Mouse (Mus musculus) adrenal gland, adult (tissue): Measurements from ENCODE around the gene Il13ra2.
A peak's percentile ranks its signal among the peaks of the same experiment; 100 is the strongest.
"Not testable (repeated sequence)": the region's sequence is repeated elsewhere in the genome, so short reads cannot be mapped to it uniquely, and the experiment has no call there.

Source experiments
- DNase-seq, 2 experiments: peaks; one replicate each; pipeline ENCODE4 v3.0.0; 2022 to 2023; ENCODE audit warnings: low spot score in 1 of 2; ENCODE audit not compliant: inconsistent age in 2 of 2

The Il13ra2 gene

DNA sequence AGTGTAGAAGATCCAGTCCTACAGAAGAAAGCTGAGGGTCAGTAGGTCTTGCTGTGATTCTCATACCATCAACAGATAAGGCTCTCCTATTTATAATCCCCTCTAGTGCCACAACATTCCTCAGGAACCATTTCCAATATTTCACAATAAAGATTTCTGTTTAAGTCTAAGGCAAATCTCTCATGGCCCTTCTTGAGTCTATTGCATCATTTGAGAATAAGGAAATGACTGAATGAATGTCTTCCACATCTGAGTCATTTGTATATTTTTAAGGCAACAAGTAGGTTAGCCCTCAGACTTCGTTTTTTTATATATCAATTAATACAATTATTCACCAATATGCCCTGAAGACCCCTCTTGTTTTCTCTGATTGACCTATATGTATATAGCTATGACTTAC is at the start of gene Il13ra2:
Il13ra2 (minus strand) TSS at position 64 of the 400 bp plus-strand sequence.
- no peak for DNase-seq

- not testable (repeated sequence) for DNase-seq
These were observed 24.6 kb upstream of the Il13ra2 start, which contains the start of gene Vmn1r239-ps for GRCm38 (mm10) chrX:147453610-147454009. Vmn1r239-ps (minus strand) TSS chrX:147453710.

DNA sequence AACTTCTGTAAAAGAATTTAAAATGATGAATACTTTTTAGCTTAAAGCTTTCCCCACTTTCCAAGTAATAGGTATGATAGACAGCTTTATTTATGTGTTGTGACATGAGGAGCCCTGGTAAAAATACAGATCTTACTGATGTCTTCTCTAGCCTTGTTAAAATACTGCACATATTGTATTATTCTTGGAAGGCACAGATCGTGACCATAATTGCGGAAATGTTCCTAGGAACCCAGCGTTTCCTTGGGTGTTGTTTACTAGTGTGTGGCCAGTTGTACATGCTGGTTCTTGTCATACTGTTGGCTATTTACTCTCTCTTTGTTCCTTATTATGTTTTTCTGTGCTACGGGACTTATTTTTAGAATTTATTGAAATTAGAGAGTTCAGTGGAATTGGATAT is 14.4 kb upstream of the Il13ra2 start:
- no peak for DNase-seq

GRCm38 (mm10) chrX:147435400-147435799 is 6.4 kb upstream of the Il13ra2 start:
- DNase-seq = no peak

GRCm38 (mm10) chrX:147429753-147430152 is 761 bp upstream of the Il13ra2 start:
- DNase-seq = peak in 1 of 2 experiments; percentile 33

- no peak for DNase-seq
These were observed 35.5 kb downstream of the Il13ra2 start for GRCm38 (mm10) chrX:147393446-147393845.

DNA sequence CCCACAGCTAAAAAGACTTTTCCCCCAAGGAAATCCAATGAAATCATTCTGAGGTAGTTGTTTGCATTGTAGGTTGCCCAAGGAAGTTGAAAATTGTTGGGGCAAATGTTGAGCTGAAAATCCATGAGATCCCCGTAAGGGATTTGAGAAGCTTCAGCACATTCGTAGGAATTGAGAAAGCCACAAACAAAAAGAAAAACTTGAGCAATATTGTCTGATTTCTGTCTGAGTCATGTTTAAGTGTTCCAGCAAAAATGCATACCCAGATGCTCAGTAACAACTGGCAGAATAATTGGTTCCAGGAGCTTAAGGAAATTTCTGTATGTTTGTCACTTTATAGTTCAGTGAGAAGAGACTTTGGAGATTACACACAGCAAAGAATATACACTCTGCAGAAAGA is 79.8 kb downstream of the Il13ra2 start:
- DNase-seq = no peak
